Comparison of ENCODE assay signal across 14 mouse cellular contexts in genomic region chr7:116280126-116280525, GRCm38 (mm10). TPM values are rescaled to one million over a fixed set of nuclear protein-coding genes. Genes with fewer than 3 reads are reported as not detected.
DNase-seq lines count a peak whose midpoint lies in the region; TF ChIP-seq lines count a peak whose summit lies in the region.
"Had no signal": no experiment of that assay in that cellular context is flagged by ENCODE, and none has a peak within 500 bp of the region (broad histone marks: within the 10 kb centered on the region; RNA-seq: fewer than 3 reads in every experiment).

No protein-coding gene starts in this region.

- H3K4me1 ChIP-seq in kidney, adult 2 months (ENCODE audit: control insufficient read depth, insufficient read depth, low read length) = peaks cover 30% of the 10 kb centered on the region

- TF ChIP-seq POLR2A in kidney, adult 2 months (IDR thresholded peaks at IDR 0.05; ENCODE audit: low read depth, low read length) = no peak

- no peaks in the 10 kb centered on the region for H3K27me3 ChIP-seq in kidney, adult 2 months (replicated peaks; ENCODE audit: control insufficient read depth, insufficient read depth, low read length)

- no peak overlapping the region for H3K4me3 ChIP-seq in kidney, adult 2 months (ENCODE audit: insufficient read depth, low read depth, low read length)
- H3K4me3 ChIP-seq: gastrocnemius, adult 2 months; heart, embryonic 10.5 days had no signal

- peak; percentile 60 for DNase-seq in embryo, embryonic 10 days (ENCODE audit: low spot score)
- peak; percentile 27 for DNase-seq in embryo, embryonic 9.5 days (ENCODE audit: extremely low spot score)
- peak; percentile 79 for DNase-seq in kidney, adult 2 months
- peak; percentile 51 for DNase-seq in mesoderm, embryonic 11.5 days (ENCODE audit: low read depth, low spot score)
- DNase-seq in c-Kit-positive CD71-positive TER-119-positive erythroid progenitor cells, embryonic 14.5 days (ENCODE audit: low spot score) = no peak
- DNase-seq in lung, postnatal 36 days = no peak
- DNase-seq in urinary bladder, adult 2 months (ENCODE audit: low spot score) = no peak
- no peak for DNase-seq in liver
- DNase-seq: cerebellum, adult 8-10 months; gastrocnemius, adult 2 months; heart, postnatal 4 days; left cerebral cortex, postnatal 4 days; lung, embryonic 14.5 days had no signal

- no peaks in the 10 kb centered on the region for H3K36me3 ChIP-seq in kidney, adult 2 months (ENCODE audit: control insufficient read depth, insufficient read depth, low read length)
- H3K36me3 ChIP-seq: heart, embryonic 10.5 days had no signal

- 37% methylated on average over 5 of the region's 5 CpGs for WGBS in kidney, adult 2 months

- no peak for TF ChIP-seq CTCF in kidney, adult 2 months (conservative IDR thresholded peaks at IDR 0.05; ENCODE audit: insufficient read depth, insufficient read length, low read depth, low read length)

- peak overlapping the region; percentile 41; the same call in 1 of the 2 replicates for H3K27ac ChIP-seq in kidney, adult 2 months (ENCODE audit: insufficient read depth, low read depth, low read length)
- H3K27ac ChIP-seq: gastrocnemius, adult 2 months; heart, embryonic 10.5 days had no signal

RNA-seq across cellular contexts. Expression of gene Plekha7, which starts 28.1 kb away (rescaled TPM):
- 29.5 and 33.6 TPM in 2 replicates for polyA plus RNA-seq in kidney, adult 2 months (2012; rRNA removed)
- 18.4 and 21.4 TPM in 2 replicates for polyA plus RNA-seq in urinary bladder, adult 2 months (2012; rRNA removed)

RNA-seq across cellular contexts. Expression of gene Rps13, which starts 53.9 kb away (rescaled TPM):
- polyA plus RNA-seq in kidney, adult 2 months (2012; rRNA removed) = 145 and 243 TPM in 2 replicates
- 1,159 and 1,205 TPM in 2 replicates for polyA plus RNA-seq in urinary bladder, adult 2 months (2012; rRNA removed)

Comparison
In these comparisons a context has a peak if more than half of its experiments do, and no peak if none do; other contexts are left out.
1. DNase-seq: peak in embryo, embryonic 10 days (single experiment), embryo, embryonic 9.5 days (single experiment), kidney, adult 2 months (single experiment) and mesoderm, embryonic 11.5 days (single experiment); none in c-Kit-positive CD71-positive TER-119-positive erythroid progenitor cells, embryonic 14.5 days (single experiment), lung, postnatal 36 days (single experiment), urinary bladder, adult 2 months (single experiment) and liver (single experiment).